Mouse (Mus musculus): ENCODE results near the gene Carm1. TPM values are rescaled to one million over a fixed set of nuclear protein-coding genes. Genes with fewer than 3 reads are reported as not detected.

Carm1 gene
- polyA plus RNA-seq, 1 experiment from 2014 or later, result 60.3 TPM

GRCm38 (mm10) chr9:21606648-21607047 lies 60.0 kb downstream of the Carm1 start:
- H3K9me3 ChIP-seq (ENCODE audit: control insufficient read depth, low read length), result no peaks in the 10 kb centered on the region
- 100% methylated on average over 1 of the region's 1 CpGs for WGBS
- no peak for ATAC-seq (ENCODE audit: low FRiP score, low TSS enrichment)
- no peaks in the 10 kb centered on the region for H3K36me3 ChIP-seq (ENCODE audit: control insufficient read depth, insufficient read depth, low read length)
- no peak overlapping the region for H3K4me3 ChIP-seq (ENCODE audit: low read length)
- H3K9ac ChIP-seq (ENCODE audit: low read depth, low read length), result no peak overlapping the region
- H3K4me2 ChIP-seq (replicated peaks; ENCODE audit: low read depth, low read length), result no peak overlapping the region
- no peaks in the 10 kb centered on the region for H3K27me3 ChIP-seq (ENCODE audit: control insufficient read depth, insufficient read depth, low read length)
- no peak overlapping the region for H3K27ac ChIP-seq (ENCODE audit: low read depth, low read length)
- H3K4me1 ChIP-seq (ENCODE audit: control insufficient read depth, insufficient read depth, low read length), result no peaks in the 10 kb centered on the region

GRCm38 (mm10) chr9:21609861-21610260 lies 63.2 kb downstream of the Carm1 start:
- H3K9ac ChIP-seq (ENCODE audit: low read depth, low read length), result no peak overlapping the region
- H3K27me3 ChIP-seq (ENCODE audit: control insufficient read depth, insufficient read depth, low read length), result no peaks in the 10 kb centered on the region
- no peak for ATAC-seq (ENCODE audit: low FRiP score, low TSS enrichment)
- no peak overlapping the region for H3K4me2 ChIP-seq (replicated peaks; ENCODE audit: low read depth, low read length)
- no peaks in the 10 kb centered on the region for H3K36me3 ChIP-seq (ENCODE audit: control insufficient read depth, insufficient read depth, low read length)
- no peaks in the 10 kb centered on the region for H3K9me3 ChIP-seq (ENCODE audit: control insufficient read depth, low read length)
- WGBS, result 83% methylated on average over 1 of the region's 1 CpGs
- H3K4me3 ChIP-seq (ENCODE audit: low read length), result no peak overlapping the region
- H3K4me1 ChIP-seq (ENCODE audit: control insufficient read depth, insufficient read depth, low read length), result no peaks in the 10 kb centered on the region
- no peak overlapping the region for H3K27ac ChIP-seq (ENCODE audit: low read depth, low read length)

DNA sequence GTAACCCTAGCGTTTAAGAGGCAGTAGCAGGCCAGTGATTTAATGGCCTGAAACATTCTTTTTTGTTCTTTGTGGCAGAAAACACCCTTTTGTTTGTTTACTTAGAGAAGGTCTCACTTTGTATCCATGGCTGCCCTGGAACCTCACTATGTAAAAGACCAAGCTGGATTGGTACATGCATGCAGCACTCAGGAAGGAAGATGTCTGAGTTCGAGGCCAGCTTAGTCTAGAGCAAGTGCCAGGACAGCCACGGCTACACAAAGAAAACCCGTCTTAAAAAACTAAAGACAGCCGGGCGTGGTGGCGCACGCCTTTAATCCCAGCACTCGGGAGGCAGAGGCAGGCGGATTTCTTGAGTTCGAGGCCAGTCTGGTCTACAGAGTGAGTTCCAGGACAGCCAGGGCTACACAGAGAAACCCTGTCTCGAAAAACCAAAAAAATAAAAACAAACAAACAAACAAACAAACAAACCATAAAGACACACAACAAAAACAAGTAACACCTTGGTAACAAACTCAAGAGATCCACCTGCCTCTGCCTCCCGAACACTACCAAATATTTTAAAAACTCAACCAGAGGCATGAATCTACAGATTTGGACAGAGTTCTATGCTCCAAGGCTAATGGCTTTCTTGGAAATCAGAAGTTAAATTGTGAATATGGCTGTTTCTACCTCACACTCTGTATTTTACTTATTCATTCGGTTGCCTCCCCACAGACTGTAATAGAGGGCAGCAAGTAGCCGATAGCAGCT lies 68.3 kb downstream of the Carm1 start:
- WGBS, result 74% methylated on average over 15 of the region's 15 CpGs
- peaks cover 3% of the 10 kb centered on the region; the same call in 1 of the 2 replicates for H3K36me3 ChIP-seq (ENCODE audit: control insufficient read depth, insufficient read depth, low read length)
- H3K9me3 ChIP-seq (ENCODE audit: control insufficient read depth, low read length), result no peaks in the 10 kb centered on the region
- no peaks in the 10 kb centered on the region for H3K27me3 ChIP-seq (ENCODE audit: control insufficient read depth, insufficient read depth, low read length)
- peak overlapping the region; percentile 98 for H3K27ac ChIP-seq (ENCODE audit: low read depth, low read length)
- ATAC-seq (ENCODE audit: low FRiP score, low TSS enrichment), result no peak
- H3K4me2 ChIP-seq (replicated peaks; ENCODE audit: low read depth, low read length), result peak overlapping the region; percentile 62
- H3K4me3 ChIP-seq (ENCODE audit: low read length), result peak overlapping the region; percentile 83
- peaks cover 9% of the 10 kb centered on the region; the same call in 1 of the 2 replicates for H3K4me1 ChIP-seq (ENCODE audit: control insufficient read depth, insufficient read depth, low read length)
- H3K9ac ChIP-seq (ENCODE audit: low read depth, low read length), result peak overlapping the region; percentile 77

DNA sequence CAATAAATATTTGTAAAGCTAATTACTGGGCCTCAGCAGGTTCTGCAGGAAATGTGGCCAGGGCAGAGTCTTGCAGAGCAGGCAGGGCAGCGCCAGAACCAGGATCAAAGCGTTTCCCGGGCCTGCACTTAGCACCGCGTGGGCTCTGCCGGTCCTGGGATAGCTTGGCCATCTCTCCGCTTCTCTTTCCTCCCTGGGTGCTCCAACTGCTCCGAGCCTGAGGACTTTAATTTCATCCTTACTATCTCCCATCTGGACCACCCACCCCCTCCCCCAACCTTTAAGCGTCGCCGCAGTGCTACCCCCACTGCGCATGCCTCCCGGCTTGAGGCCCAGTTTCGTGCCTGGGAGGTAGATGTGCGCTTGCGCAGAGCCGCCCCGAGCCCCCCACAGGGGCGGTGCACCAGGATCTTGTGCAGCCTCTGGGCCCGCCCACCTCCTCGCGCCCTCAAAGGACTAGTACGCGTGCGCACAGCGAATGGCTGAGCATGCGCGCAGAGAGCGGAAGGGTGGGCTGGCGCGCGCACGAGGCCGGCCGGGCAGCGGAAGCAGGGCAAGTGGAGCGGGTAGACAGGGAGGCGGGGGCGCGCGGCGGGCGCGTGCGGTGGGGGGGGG lies 69.0 kb downstream of the Carm1 start, which contains the start of gene Smarca4:
TSS of gene Smarca4 (plus strand) at position 553 of the 615 bp plus-strand sequence.
- Histone ChIP-seq H3K9me3 (ENCODE audit: control insufficient read depth, low read length) (no peaks in the 10 kb centered on the region), H3K4me1 (ENCODE audit: control insufficient read depth, insufficient read depth, low read length) (peaks cover 9% of the 10 kb centered on the region; the same call in 1 of the 2 replicates), H3K27ac (ENCODE audit: low read depth, low read length) (peak within 1 kb of the TSS; percentile 98), H3K27me3 (ENCODE audit: control insufficient read depth, insufficient read depth, low read length) (no peaks in the 10 kb centered on the region), H3K36me3 (ENCODE audit: control insufficient read depth, insufficient read depth, low read length) (peaks cover 3% of the 10 kb centered on the region; the same call in 1 of the 2 replicates), H3K9ac (ENCODE audit: low read depth, low read length) (peak within 1 kb of the TSS; percentile 93), H3K4me2 (replicated peaks; ENCODE audit: low read depth, low read length) (peak within 1 kb of the TSS; percentile 62), H3K4me3 (ENCODE audit: low read length) (peak within 1 kb of the TSS; percentile 83)
- under 1% methylated on average over 38 of the region's 45 CpGs for WGBS
- peak; percentile 95 for ATAC-seq (ENCODE audit: low FRiP score, low TSS enrichment)

DNA sequence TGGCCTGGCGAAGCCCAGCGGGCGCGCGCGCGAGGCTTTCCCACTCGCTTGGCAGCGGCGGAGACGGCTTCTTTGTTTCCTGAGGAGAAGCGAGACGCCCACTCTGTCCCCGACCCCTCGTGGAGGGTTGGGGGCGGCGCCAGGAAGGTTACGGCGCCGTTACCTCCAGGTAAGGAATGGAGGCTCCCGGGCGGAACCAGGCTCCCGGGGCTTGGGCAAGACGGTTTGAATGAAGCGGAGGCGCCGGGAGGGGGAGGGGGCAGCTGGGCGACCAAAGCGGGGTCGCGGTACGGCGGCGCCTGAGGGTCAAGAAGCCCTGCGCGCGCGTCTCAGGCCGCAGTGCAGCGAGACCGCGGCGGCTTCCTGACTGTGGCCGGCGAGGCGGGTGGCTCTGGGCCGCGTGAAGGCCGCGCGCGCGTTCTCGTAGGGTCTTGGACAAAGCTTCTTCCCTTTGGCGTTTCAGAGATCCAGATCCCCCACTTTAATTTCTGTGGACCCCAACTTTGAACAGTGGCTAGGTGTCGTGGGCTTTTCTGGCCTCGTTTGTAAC lies 69.6 kb downstream of the Carm1 start:
- Histone ChIP-seq H3K4me3 (ENCODE audit: low read length) (peak overlapping the region; percentile 83), H3K4me1 (ENCODE audit: control insufficient read depth, insufficient read depth, low read length) (peaks cover 9% of the 10 kb centered on the region; the same call in 1 of the 2 replicates), H3K36me3 (ENCODE audit: control insufficient read depth, insufficient read depth, low read length) (peaks cover 3% of the 10 kb centered on the region; the same call in 1 of the 2 replicates), H3K9me3 (ENCODE audit: control insufficient read depth, low read length) (no peaks in the 10 kb centered on the region), H3K9ac (ENCODE audit: low read depth, low read length) (peak overlapping the region; percentile 93), H3K4me2 (replicated peaks; ENCODE audit: low read depth, low read length) (peak overlapping the region; percentile 53), H3K27me3 (ENCODE audit: control insufficient read depth, insufficient read depth, low read length) (no peaks in the 10 kb centered on the region), H3K27ac (ENCODE audit: low read depth, low read length) (peak overlapping the region; percentile 98)
- peak; percentile 79 for ATAC-seq (ENCODE audit: low FRiP score, low TSS enrichment)
- WGBS, result 0% methylated on average over 53 of the region's 57 CpGs

GRCm38 (mm10) chr9:21617066-21617465 lies 70.4 kb downstream of the Carm1 start:
- peaks cover 3% of the 10 kb centered on the region; the same call in 1 of the 2 replicates for H3K36me3 ChIP-seq (ENCODE audit: control insufficient read depth, insufficient read depth, low read length)
- H3K27ac ChIP-seq (ENCODE audit: low read depth, low read length), result peak overlapping the region; percentile 98; the same call in 1 of the 2 replicates
- H3K4me3 ChIP-seq (ENCODE audit: low read length), result peak overlapping the region; percentile 83
- H3K27me3 ChIP-seq (ENCODE audit: control insufficient read depth, insufficient read depth, low read length), result no peaks in the 10 kb centered on the region
- no peak for ATAC-seq (ENCODE audit: low FRiP score, low TSS enrichment)
- 10% methylated on average over 10 of the region's 10 CpGs for WGBS
- peak overlapping the region; percentile 53 for H3K4me2 ChIP-seq (replicated peaks; ENCODE audit: low read depth, low read length)
- H3K9me3 ChIP-seq (ENCODE audit: control insufficient read depth, low read length), result no peaks in the 10 kb centered on the region
- peaks cover 9% of the 10 kb centered on the region; the same call in 1 of the 2 replicates for H3K4me1 ChIP-seq (ENCODE audit: control insufficient read depth, insufficient read depth, low read length)
- H3K9ac ChIP-seq (ENCODE audit: low read depth, low read length), result peak overlapping the region; percentile 93

DNA sequence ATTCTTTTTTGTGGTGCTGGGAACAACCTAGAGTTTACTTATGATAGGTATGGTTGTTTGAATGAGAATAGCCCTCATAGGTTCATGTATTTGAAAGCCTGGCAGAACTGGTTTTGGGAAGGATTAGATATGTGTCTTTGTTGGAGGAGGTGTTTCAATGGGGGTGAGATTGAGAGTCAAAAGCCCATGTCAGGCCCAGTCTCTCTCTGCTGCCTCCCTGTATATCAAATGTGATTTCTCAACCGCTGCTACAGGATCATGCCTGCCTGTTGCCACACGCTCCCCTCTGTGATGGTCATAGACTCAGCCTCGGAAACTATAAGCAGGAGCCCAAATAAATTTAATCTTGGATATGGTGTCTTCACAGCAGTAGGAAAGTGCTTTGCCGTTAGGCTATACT lies 73.5 kb downstream of the Carm1 start:
- Histone ChIP-seq H3K36me3 (ENCODE audit: control insufficient read depth, insufficient read depth, low read length) (peaks cover 3% of the 10 kb centered on the region; the same call in 1 of the 2 replicates), H3K9ac (ENCODE audit: low read depth, low read length) (no peak overlapping the region), H3K4me1 (ENCODE audit: control insufficient read depth, insufficient read depth, low read length) (peaks cover 9% of the 10 kb centered on the region; the same call in 1 of the 2 replicates), H3K9me3 (ENCODE audit: control insufficient read depth, low read length) (no peaks in the 10 kb centered on the region), H3K4me3 (ENCODE audit: low read length) (no peak overlapping the region), H3K27me3 (ENCODE audit: control insufficient read depth, insufficient read depth, low read length) (no peaks in the 10 kb centered on the region), H3K4me2 (replicated peaks; ENCODE audit: low read depth, low read length) (no peak overlapping the region), H3K27ac (ENCODE audit: low read depth, low read length) (no peak overlapping the region)
- ATAC-seq (ENCODE audit: low FRiP score, low TSS enrichment), result no peak
- 88% methylated on average over 4 of the region's 4 CpGs for WGBS

DNA sequence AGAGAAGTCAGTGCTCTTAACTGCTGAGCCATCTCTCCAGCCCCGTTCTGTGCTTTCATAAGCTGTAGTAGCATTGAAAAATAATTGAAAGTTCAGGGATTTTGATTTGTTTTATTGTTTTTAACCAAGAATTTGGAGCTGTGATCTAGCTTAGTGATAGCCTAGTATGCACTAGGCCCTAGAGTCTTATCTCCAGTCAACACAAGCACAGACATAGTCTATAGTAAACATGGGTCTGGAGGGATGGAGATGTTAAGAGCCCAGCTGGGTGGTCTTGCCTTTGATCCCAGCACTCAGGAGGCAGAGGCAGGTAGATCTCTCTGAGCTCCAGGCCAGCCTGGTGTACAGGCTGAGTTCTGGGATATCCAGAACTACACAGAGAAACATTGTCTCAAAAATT lies 76.0 kb downstream of the Carm1 start:
- Histone ChIP-seq H3K27ac (ENCODE audit: low read depth, low read length) (no peak overlapping the region), H3K4me3 (ENCODE audit: low read length) (no peak overlapping the region), H3K27me3 (ENCODE audit: control insufficient read depth, insufficient read depth, low read length) (no peaks in the 10 kb centered on the region), H3K9me3 (ENCODE audit: control insufficient read depth, low read length) (no peaks in the 10 kb centered on the region), H3K9ac (ENCODE audit: low read depth, low read length) (no peak overlapping the region), H3K36me3 (ENCODE audit: control insufficient read depth, insufficient read depth, low read length) (peaks cover 3% of the 10 kb centered on the region; the same call in 1 of the 2 replicates), H3K4me1 (ENCODE audit: control insufficient read depth, insufficient read depth, low read length) (peaks cover 9% of the 10 kb centered on the region; the same call in 1 of the 2 replicates), H3K4me2 (replicated peaks; ENCODE audit: low read depth, low read length) (no peak overlapping the region)
- no peak for ATAC-seq (ENCODE audit: low FRiP score, low TSS enrichment)
- WGBS, result 93% methylated on average over 1 of the region's 1 CpGs

Measured in kidney, embryonic 14.5 days (tissue).